Mouse (Mus musculus): ENCODE results near the gene Cfap70.

The Cfap70 gene

GRCm38 (mm10) chr14:20451765-20452331 is at the start of gene Cfap70:
TSS of gene Cfap70 (minus strand) at chr14:20452226.
- peak; percentile 41 for DNase-seq (ENCODE audit: low read depth, low spot score)

GRCm38 (mm10) chr14:20499982-20500381 is 48.0 kb upstream of the Cfap70 start:
- no peak for DNase-seq (ENCODE audit: low read depth, low spot score)

GRCm38 (mm10) chr14:20496603-20497002 is 44.6 kb upstream of the Cfap70 start, which contains the start of gene Mss51:
TSS of gene Mss51 (minus strand) at chr14:20496901.
- DNase-seq (ENCODE audit: low read depth, low spot score), result no peak

- DNase-seq (ENCODE audit: low read depth, low spot score), result no peak
These were observed 34.0 kb upstream of the Cfap70 start for GRCm38 (mm10) chr14:20486031-20486430.

- DNase-seq (ENCODE audit: low read depth, low spot score), result no peak
These were observed 30.2 kb upstream of the Cfap70 start for GRCm38 (mm10) chr14:20482051-20482751.

GRCm38 (mm10) chr14:20481211-20481610 is 29.2 kb upstream of the Cfap70 start:
- DNase-seq (ENCODE audit: low read depth, low spot score), result no peak

- DNase-seq (ENCODE audit: low read depth, low spot score), result no peak
These were observed 28.2 kb upstream of the Cfap70 start for GRCm38 (mm10) chr14:20480195-20480579.

- DNase-seq (ENCODE audit: low read depth, low spot score), result peak; percentile 45
These were observed 27.5 kb upstream of the Cfap70 start, which contains the start of gene Anxa7 for GRCm38 (mm10) chr14:20479291-20480194. TSS of gene Anxa7 (minus strand) at chr14:20480133.

- no peak for DNase-seq (ENCODE audit: low read depth, low spot score)
These were observed 26.8 kb upstream of the Cfap70 start for GRCm38 (mm10) chr14:20478801-20479200.

GRCm38 (mm10) chr14:20478385-20478784 is 26.4 kb upstream of the Cfap70 start:
- no peak for DNase-seq (ENCODE audit: low read depth, low spot score)

- DNase-seq (ENCODE audit: low read depth, low spot score), result no peak
These were observed 25.4 kb upstream of the Cfap70 start for GRCm38 (mm10) chr14:20477261-20478025.

- DNase-seq (ENCODE audit: low read depth, low spot score), result no peak
These were observed 8.2 kb upstream of the Cfap70 start for GRCm38 (mm10) chr14:20460216-20460615.

- no peak for DNase-seq (ENCODE audit: low read depth, low spot score)
These were observed 6.4 kb upstream of the Cfap70 start for GRCm38 (mm10) chr14:20458378-20458777.

GRCm38 (mm10) chr14:20452929-20453328 is 903 bp upstream of the Cfap70 start:
- DNase-seq (ENCODE audit: low read depth, low spot score), result no peak

- no peak for DNase-seq (ENCODE audit: low read depth, low spot score)
These were observed 724 bp downstream of the Cfap70 start for GRCm38 (mm10) chr14:20451302-20451701.

- DNase-seq (ENCODE audit: low read depth, low spot score), result no peak
These were observed 4.8 kb downstream of the Cfap70 start for GRCm38 (mm10) chr14:20447209-20447608.

GRCm38 (mm10) chr14:20442252-20442651 is 9.8 kb downstream of the Cfap70 start:
- DNase-seq (ENCODE audit: low read depth, low spot score), result no peak

GRCm38 (mm10) chr14:20436976-20437375 is 15.1 kb downstream of the Cfap70 start:
- no peak for DNase-seq (ENCODE audit: low read depth, low spot score)

GRCm38 (mm10) chr14:20432420-20432819 is 19.6 kb downstream of the Cfap70 start:
- DNase-seq (ENCODE audit: low read depth, low spot score), result no peak

GRCm38 (mm10) chr14:20431726-20432125 is 20.3 kb downstream of the Cfap70 start:
- DNase-seq (ENCODE audit: low read depth, low spot score), result no peak

GRCm38 (mm10) chr14:20429833-20430232 is 22.2 kb downstream of the Cfap70 start:
- DNase-seq (ENCODE audit: low read depth, low spot score), result no peak
